Mouse (Mus musculus) brain, embryonic 14.5 days (tissue): ENCODE measurements around the gene Creg2.

Experiments
- CTCF ChIP-seq: fragments of 200-500 bp; IDR thresholded peaks from 2 replicates; pipeline ENCODE4 v1.5.1; 2012; ENCODE audit warnings: inconsistent platforms, mild to moderate bottlenecking, moderate library complexity, borderline replicate concordance; ENCODE audit not compliant: insufficient read depth, insufficient read length; ENCODE audit errors: extremely low read depth
- POLR2A ChIP-seq: fragments of 200-500 bp; IDR thresholded peaks from 2 replicates; pipeline ENCODE4 v1.6.1; 2012; ENCODE audit warnings: mild to moderate bottlenecking, inconsistent platforms, borderline replicate concordance; ENCODE audit not compliant: poor library complexity, insufficient read depth, insufficient read length, severe bottlenecking; ENCODE audit errors: extremely low read depth

DNA sequence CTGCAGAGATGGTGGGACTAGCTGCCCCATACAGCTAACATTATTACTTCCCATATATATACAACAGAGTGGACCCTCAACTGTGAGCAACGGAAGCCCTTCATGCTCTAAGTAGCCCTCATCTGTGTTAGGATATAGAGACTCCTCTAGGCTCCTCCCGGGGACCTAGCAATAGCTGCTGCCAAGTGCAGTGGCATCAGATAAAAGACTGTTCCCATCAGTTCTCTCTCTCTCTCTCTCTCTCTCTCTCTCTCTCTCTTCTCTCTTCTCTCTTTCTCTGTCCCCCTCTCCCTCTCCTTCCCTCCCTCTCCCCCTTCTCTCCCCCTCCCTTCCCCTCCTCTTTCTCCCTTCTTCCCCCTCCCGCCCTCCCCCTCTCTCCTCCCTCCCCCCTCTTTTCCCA lies 70.1 kb downstream of the Creg2 start:
- TF ChIP-seq CTCF = no peak
- TF ChIP-seq POLR2A = no peak
